Mouse (Mus musculus) left cerebral cortex, adult 18-20 months (tissue): ENCODE measurements around the gene Usp12. TPM values are rescaled to one million over a fixed set of nuclear protein-coding genes. Genes with fewer than 3 reads are reported as not detected.

Experiments
- DNase-seq, 2 experiments: peaks; one replicate each; pipeline ENCODE4 v3.0.0; 2021 to 2022; ENCODE audit warnings: low spot score in 2 of 2, mixed read lengths in 1 of 2
- total RNA-seq, 2 experiments: library from RNA; stranded (reverse); gene quantifications; 2 replicates each; pipeline ENCODE4 v1.2.3; 2021

The Usp12 gene
- total RNA-seq, 2 experiments from 2014 or later, result 56.6 to 61.1 TPM

GRCm38 (mm10) chr5:146806004-146806430, 11.2 kb upstream of the Usp12 start:
- no peak for DNase-seq

- DNase-seq, result no peak
These were observed 3.2 kb upstream of the Usp12 start for GRCm38 (mm10) chr5:146798031-146798430.

GRCm38 (mm10) chr5:146795728-146796127, 922 bp upstream of the Usp12 start:
- no peak for DNase-seq

- peak in 1 of 2 experiments; percentile 25 for DNase-seq
These were observed 538 bp downstream of the Usp12 start for GRCm38 (mm10) chr5:146794084-146794852.

GRCm38 (mm10) chr5:146793630-146794083, 1.1 kb downstream of the Usp12 start:
- no peak for DNase-seq

- no peak for DNase-seq
These were observed 2.5 kb downstream of the Usp12 start for GRCm38 (mm10) chr5:146792140-146792791.

- peak; percentile 31 to 32 for DNase-seq
These were observed 3.9 kb downstream of the Usp12 start for GRCm38 (mm10) chr5:146790944-146791343.

GRCm38 (mm10) chr5:146789413-146789812, 5.4 kb downstream of the Usp12 start:
- DNase-seq, result no peak

GRCm38 (mm10) chr5:146786123-146786522, 8.7 kb downstream of the Usp12 start:
- DNase-seq, result no peak

- no peak for DNase-seq
These were observed 10.9 kb downstream of the Usp12 start for GRCm38 (mm10) chr5:146783891-146784290.

GRCm38 (mm10) chr5:146783300-146783699, 11.5 kb downstream of the Usp12 start:
- DNase-seq, result no peak

GRCm38 (mm10) chr5:146781663-146782062, 13.1 kb downstream of the Usp12 start:
- no peak for DNase-seq

GRCm38 (mm10) chr5:146779931-146780330, 14.9 kb downstream of the Usp12 start:
- DNase-seq, result no peak

GRCm38 (mm10) chr5:146776988-146777639, 17.7 kb downstream of the Usp12 start:
- DNase-seq, result peak; percentile 25 to 39

GRCm38 (mm10) chr5:146771982-146772381, 22.8 kb downstream of the Usp12 start:
- no peak for DNase-seq

GRCm38 (mm10) chr5:146770002-146770848, 24.6 kb downstream of the Usp12 start:
- DNase-seq, result no peak

GRCm38 (mm10) chr5:146765791-146766190, 29.0 kb downstream of the Usp12 start:
- no peak for DNase-seq

GRCm38 (mm10) chr5:146759159-146759558, 35.6 kb downstream of the Usp12 start:
- no peak for DNase-seq

GRCm38 (mm10) chr5:146757921-146758320, 36.9 kb downstream of the Usp12 start:
- no peak for DNase-seq

GRCm38 (mm10) chr5:146757316-146757715, 37.5 kb downstream of the Usp12 start:
- DNase-seq, result no peak

GRCm38 (mm10) chr5:146753181-146753580, 41.6 kb downstream of the Usp12 start:
- no peak for DNase-seq
